Mouse (Mus musculus): ENCODE results near the gene Olfr135. TPM values are rescaled to one million over a fixed set of nuclear protein-coding genes. Genes with fewer than 3 reads are reported as not detected.

Olfr135 gene
- polyA plus RNA-seq (2017; shearing (Covaris generic)): not detected

GRCm38 (mm10) chr17:38204035-38204434 is at the start of gene Olfr135:
Olfr135 (plus strand) TSS chr17:38204335.
- no peak for ATAC-seq

DNA sequence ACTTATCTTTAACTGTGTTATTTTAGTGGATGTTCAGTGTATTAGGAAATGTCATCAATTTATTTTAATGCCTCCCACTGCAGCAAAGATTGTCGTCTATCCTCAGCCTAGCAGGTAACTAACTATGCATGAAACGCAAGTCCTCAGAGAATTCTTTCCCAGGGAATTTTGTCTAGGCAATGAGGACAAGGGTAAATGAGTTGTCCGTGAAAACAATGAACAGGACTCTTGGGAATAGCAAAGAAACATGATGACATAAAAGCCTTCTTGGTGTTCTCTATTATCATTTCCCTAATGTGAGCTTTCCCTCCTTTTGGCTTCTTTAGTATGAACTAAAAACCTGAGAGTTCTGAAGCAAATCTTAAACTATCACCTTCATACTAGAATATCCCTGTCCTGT is 33.0 kb upstream of the Olfr135 start, which contains the start of gene Olfr134:
Olfr134 (plus strand) TSS at position 301 of the 400 bp plus-strand sequence.
- no peak for ATAC-seq

Other genes with a start within 250 kb of the Olfr135 start
- not detected for gene Olfr129, start 144.3 kb upstream of the Olfr135 start, polyA plus RNA-seq (2017; shearing (Covaris generic))
- not detected for gene Olfr130, start 140.4 kb upstream of the Olfr135 start, polyA plus RNA-seq (2017; shearing (Covaris generic))
- gene Olfr131, start 115.6 kb upstream of the Olfr135 start, polyA plus RNA-seq (2017; shearing (Covaris generic)): not detected
- gene Olfr132, start 69.8 kb upstream of the Olfr135 start, polyA plus RNA-seq (2017; shearing (Covaris generic)): not detected
- not detected for gene Olfr133, start 59.1 kb upstream of the Olfr135 start, polyA plus RNA-seq (2017; shearing (Covaris generic))
- gene Olfr134, start 32.9 kb upstream of the Olfr135 start, polyA plus RNA-seq (2017; shearing (Covaris generic)): not detected
- gene Olfr138, start 56.7 kb downstream of the Olfr135 start, polyA plus RNA-seq (2017; shearing (Covaris generic)): not detected
- gene Olfr137, start 103.2 kb downstream of the Olfr135 start, polyA plus RNA-seq (2017; shearing (Covaris generic)): not detected
- not detected for gene Olfr136, start 125.5 kb downstream of the Olfr135 start, polyA plus RNA-seq (2017; shearing (Covaris generic))
- not detected for gene Esp36, start 215.8 kb downstream of the Olfr135 start, polyA plus RNA-seq (2017; shearing (Covaris generic))